ENCODE assay signal across 10 mouse cellular contexts in the genomic region with DNA sequence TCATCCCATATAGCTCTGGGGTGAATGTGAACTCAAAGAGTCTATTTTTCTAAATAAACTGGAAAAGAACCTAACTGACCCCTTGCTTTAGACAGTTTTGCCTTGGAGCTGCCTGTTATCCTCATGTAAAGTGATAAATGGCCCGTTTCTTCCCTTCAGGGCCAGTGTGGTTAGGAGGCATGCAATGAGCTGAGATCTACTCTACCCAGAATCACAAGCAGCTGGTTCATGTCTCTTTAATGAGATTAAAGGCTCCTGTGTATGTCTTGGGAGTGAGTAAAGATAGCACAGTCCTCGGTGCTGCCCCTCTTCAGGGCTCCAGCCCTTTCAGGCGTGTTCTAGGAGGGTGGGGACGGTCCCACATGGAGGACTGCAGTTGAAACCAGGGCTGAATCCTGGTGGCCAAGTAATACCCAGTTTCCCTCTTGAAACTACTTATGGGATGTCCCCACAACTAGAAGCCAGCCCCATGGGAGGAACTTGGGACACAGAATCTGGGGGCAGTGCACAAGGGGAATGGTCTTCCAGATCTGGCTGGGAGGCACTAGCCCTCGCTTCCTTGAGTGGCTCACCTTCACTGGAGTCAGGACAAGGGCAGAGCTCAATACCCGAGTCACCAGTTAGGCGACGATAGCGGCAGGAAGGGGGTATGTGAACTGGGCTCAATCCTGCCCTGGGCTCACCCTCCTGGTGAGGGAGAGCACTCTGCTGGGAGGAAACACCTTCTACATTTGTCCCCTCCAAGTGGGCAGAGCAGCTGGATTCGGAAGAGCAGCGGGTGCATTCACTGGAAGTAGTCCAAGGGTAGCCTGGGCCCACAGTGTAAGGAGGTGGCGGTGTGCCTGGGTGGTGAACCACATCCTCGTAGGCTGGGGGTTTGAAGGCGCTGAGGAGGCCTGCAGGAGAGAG. TPM values are rescaled to one million over a fixed set of nuclear protein-coding genes. Genes with fewer than 3 reads are reported as not detected.
DNase-seq lines count a peak whose midpoint lies in the region; ATAC-seq and TF ChIP-seq lines count a peak whose summit lies in the region.
"Had no signal": no experiment of that assay in that cellular context is flagged by ENCODE, and none has a peak within 500 bp of the region (broad histone marks: within the 10 kb centered on the region; RNA-seq: fewer than 3 reads in every experiment).

No protein-coding gene starts in this region.

- peaks cover 34% of the 10 kb centered on the region for H3K36me3 ChIP-seq in lung, embryonic 14.5 days (ENCODE audit: insufficient read depth)
- H3K36me3 ChIP-seq in lung, postnatal 0 days (ENCODE audit: insufficient read depth, low read length), result no peaks in the 10 kb centered on the region
- H3K36me3 ChIP-seq in forebrain, embryonic 12.5 days (replicated peaks), result peaks cover 39% of the 10 kb centered on the region
- peaks cover 6% of the 10 kb centered on the region; the same call in 1 of the 2 replicates for H3K36me3 ChIP-seq in midbrain, embryonic 15.5 days (replicated peaks)

- TF ChIP-seq EP300 in lung, postnatal 0 days (IDR thresholded peaks at IDR 0.05), result no peak

- H3K27ac ChIP-seq in lung, embryonic 14.5 days (ENCODE audit: low read depth), result no peak overlapping the region
- H3K27ac ChIP-seq in lung, postnatal 0 days (ENCODE audit: low read length), result no peak overlapping the region
- H3K27ac ChIP-seq in forebrain, embryonic 12.5 days, result 0 out of 2 replicates have a peak overlapping the region, but pooled peaks have one; percentile 46
- no peak overlapping the region for H3K27ac ChIP-seq in midbrain, embryonic 15.5 days

- H3K4me1 ChIP-seq in lung, embryonic 14.5 days (ENCODE audit: insufficient read depth), result peaks cover 13% of the 10 kb centered on the region
- H3K4me1 ChIP-seq in lung, postnatal 0 days (ENCODE audit: insufficient read depth, low read depth, low read length), result peaks cover 16% of the 10 kb centered on the region
- peaks cover 64% of the 10 kb centered on the region for H3K4me1 ChIP-seq in forebrain, embryonic 12.5 days
- H3K4me1 ChIP-seq in midbrain, embryonic 15.5 days, result peaks cover 71% of the 10 kb centered on the region

- H3K9ac ChIP-seq in lung, embryonic 14.5 days, result 0 out of 2 replicates have a peak overlapping the region, but pooled peaks have one; percentile 6
- no peak overlapping the region for H3K9ac ChIP-seq in lung, postnatal 0 days (replicated peaks; ENCODE audit: low read depth)
- 0 out of 2 replicates have a peak overlapping the region, but pooled peaks have one; percentile 86 for H3K9ac ChIP-seq in forebrain, embryonic 12.5 days
- no peak overlapping the region for H3K9ac ChIP-seq in midbrain, embryonic 15.5 days
- H3K9ac ChIP-seq: embryonic facial prominence, embryonic 15.5 days had no signal

- 78% methylated on average over 14 of the region's 14 CpGs for WGBS in lung, embryonic 14.5 days
- 72% methylated on average over 14 of the region's 14 CpGs for WGBS in lung, postnatal 0 days
- 90% methylated on average over 14 of the region's 14 CpGs for WGBS in forebrain, embryonic 12.5 days
- WGBS in midbrain, embryonic 15.5 days, result 83% methylated on average over 14 of the region's 14 CpGs

- peak overlapping the region; percentile 98; the same call in 1 of the 2 replicates for H3K4me2 ChIP-seq in lung, embryonic 14.5 days
- H3K4me2 ChIP-seq in lung, postnatal 0 days (replicated peaks; ENCODE audit: low read depth, low read length), result no peak overlapping the region
- H3K4me2 ChIP-seq in forebrain, embryonic 12.5 days, result no peak overlapping the region
- H3K4me2 ChIP-seq in midbrain, embryonic 15.5 days, result peak overlapping the region; percentile 86; the same call in 1 of the 2 replicates

- ATAC-seq in lung, embryonic 14.5 days (ENCODE audit: insufficient read depth), result no peak
- ATAC-seq in lung, postnatal 0 days, result no peak
- ATAC-seq in forebrain, embryonic 12.5 days (ENCODE audit: low FRiP score), result no peak
- ATAC-seq in midbrain, embryonic 15.5 days (replicated peaks), result no peak

- H3K27me3 ChIP-seq in lung, embryonic 14.5 days (ENCODE audit: insufficient read depth, low read length), result no peaks in the 10 kb centered on the region
- no peaks in the 10 kb centered on the region for H3K27me3 ChIP-seq in lung, postnatal 0 days (replicated peaks; ENCODE audit: insufficient read depth, low read length)
- H3K27me3 ChIP-seq in forebrain, embryonic 12.5 days, result no peaks in the 10 kb centered on the region
- no peaks in the 10 kb centered on the region for H3K27me3 ChIP-seq in midbrain, embryonic 15.5 days (replicated peaks)
- H3K27me3 ChIP-seq: embryonic facial prominence, embryonic 15.5 days had no signal

- DNase-seq in cerebellum, adult 9-10 months, result peak; percentile 9
- DNase-seq in cerebellum, adult 18-20 months, result no peak
- DNase-seq in lung, embryonic 14.5 days, result no peak
- no peak for DNase-seq in lung, postnatal 0 days (ENCODE audit: low spot score)
- DNase-seq in B cell, adult 2 months, result no peak
- no peak for DNase-seq in cerebellum, postnatal 14 days
- DNase-seq: lung, adult 2 months had no signal

- TF ChIP-seq CTCF in lung, embryonic 14.5 days (IDR thresholded peaks at IDR 0.05; ENCODE audit: low read depth), result no peak
- no peak for TF ChIP-seq CTCF in lung, postnatal 0 days (IDR thresholded peaks at IDR 0.05)

- H3K9me3 ChIP-seq in lung, embryonic 14.5 days (ENCODE audit: low read depth, low read length), result no peaks in the 10 kb centered on the region
- no peaks in the 10 kb centered on the region for H3K9me3 ChIP-seq in lung, postnatal 0 days (ENCODE audit: low read length)
- no peaks in the 10 kb centered on the region for H3K9me3 ChIP-seq in forebrain, embryonic 12.5 days
- H3K9me3 ChIP-seq in midbrain, embryonic 15.5 days, result no peaks in the 10 kb centered on the region
- H3K9me3 ChIP-seq: embryonic facial prominence, embryonic 15.5 days had no signal

- no peak overlapping the region for H3K4me3 ChIP-seq in lung, embryonic 14.5 days (ENCODE audit: low read depth, low read length)
- H3K4me3 ChIP-seq in lung, postnatal 0 days (ENCODE audit: low read depth, low read length), result no peak overlapping the region
- H3K4me3 ChIP-seq in forebrain, embryonic 12.5 days (replicated peaks), result no peak overlapping the region; the same call in 1 of the 2 replicates
- no peak overlapping the region for H3K4me3 ChIP-seq in midbrain, embryonic 15.5 days

RNA-seq across cellular contexts. Expression of a gene that starts 2.3 kb away (rescaled TPM):
- 86.0 and 91.5 TPM in 2 replicates for polyA plus RNA-seq in lung, embryonic 14.5 days (2014; fragmentation: Nextera tagmentation; extraction: Ambion mirVana)
- polyA plus RNA-seq in lung, postnatal 0 days (2015; fragmentation: Nextera tagmentation; extraction: Ambion mirVana), result 57.9 and 62.4 TPM in 2 replicates
- polyA plus RNA-seq in forebrain, embryonic 12.5 days (2016; fragmentation: Nextera tagmentation; extraction: Ambion mirVana), result 202 and 219 TPM in 2 replicates
- 176 and 196 TPM in 2 replicates for polyA plus RNA-seq in midbrain, embryonic 15.5 days (2015; fragmentation: Nextera tagmentation; extraction: Ambion mirVana)

RNA-seq across cellular contexts. Expression of a gene that starts 3.8 kb away (rescaled TPM):
- 53.7 and 66.6 TPM in 2 replicates for polyA plus RNA-seq in lung, embryonic 14.5 days (2014; fragmentation: Nextera tagmentation; extraction: Ambion mirVana)
- polyA plus RNA-seq in lung, postnatal 0 days (2015; fragmentation: Nextera tagmentation; extraction: Ambion mirVana), result 21.6 and 23.5 TPM in 2 replicates
- polyA plus RNA-seq in forebrain, embryonic 12.5 days (2016; fragmentation: Nextera tagmentation; extraction: Ambion mirVana), result 37.4 and 38.6 TPM in 2 replicates
- polyA plus RNA-seq in midbrain, embryonic 15.5 days (2015; fragmentation: Nextera tagmentation; extraction: Ambion mirVana), result 24.7 and 27.0 TPM in 2 replicates

RNA-seq across cellular contexts. Expression of a gene that starts 6.2 kb away (rescaled TPM):
- 12.7 and 13.3 TPM in 2 replicates for polyA plus RNA-seq in lung, embryonic 14.5 days (2014; fragmentation: Nextera tagmentation; extraction: Ambion mirVana)
- polyA plus RNA-seq in lung, postnatal 0 days (2015; fragmentation: Nextera tagmentation; extraction: Ambion mirVana), result 14.5 and 18.1 TPM in 2 replicates
- polyA plus RNA-seq in forebrain, embryonic 12.5 days (2016; fragmentation: Nextera tagmentation; extraction: Ambion mirVana), result 19.0 and 20.6 TPM in 2 replicates
- 13.6 and 15.1 TPM in 2 replicates for polyA plus RNA-seq in midbrain, embryonic 15.5 days (2015; fragmentation: Nextera tagmentation; extraction: Ambion mirVana)

RNA-seq across cellular contexts. Expression of a gene that starts 10.2 kb away (rescaled TPM):
- 134 TPM in 2 replicates for polyA plus RNA-seq in lung, embryonic 14.5 days (2014; fragmentation: Nextera tagmentation; extraction: Ambion mirVana)
- 127 and 128 TPM in 2 replicates for polyA plus RNA-seq in lung, postnatal 0 days (2015; fragmentation: Nextera tagmentation; extraction: Ambion mirVana)
- polyA plus RNA-seq in forebrain, embryonic 12.5 days (2016; fragmentation: Nextera tagmentation; extraction: Ambion mirVana), result 117 TPM in 2 replicates
- polyA plus RNA-seq in midbrain, embryonic 15.5 days (2015; fragmentation: Nextera tagmentation; extraction: Ambion mirVana), result 102 and 105 TPM in 2 replicates

RNA-seq across cellular contexts. Expression of a gene that starts 16.2 kb away (rescaled TPM):
- polyA plus RNA-seq in lung, embryonic 14.5 days (2014; fragmentation: Nextera tagmentation; extraction: Ambion mirVana), result 22.7 and 26.7 TPM in 2 replicates
- polyA plus RNA-seq in lung, postnatal 0 days (2015; fragmentation: Nextera tagmentation; extraction: Ambion mirVana), result 51.2 and 63.8 TPM in 2 replicates
- 19.9 and 20.1 TPM in 2 replicates for polyA plus RNA-seq in forebrain, embryonic 12.5 days (2016; fragmentation: Nextera tagmentation; extraction: Ambion mirVana)
- polyA plus RNA-seq in midbrain, embryonic 15.5 days (2015; fragmentation: Nextera tagmentation; extraction: Ambion mirVana), result 10.9 and 15.3 TPM in 2 replicates

Comparison
In these comparisons a context has a peak if more than half of its experiments do, and no peak if none do; other contexts are left out.
1. H3K4me2 ChIP-seq: peak in lung, embryonic 14.5 days (single experiment) and midbrain, embryonic 15.5 days (single experiment); none in lung, postnatal 0 days (single experiment) and forebrain, embryonic 12.5 days (single experiment).
2. H3K9ac ChIP-seq: peak in lung, embryonic 14.5 days (single experiment) and forebrain, embryonic 12.5 days (single experiment); none in lung, postnatal 0 days (single experiment) and midbrain, embryonic 15.5 days (single experiment).